Mouse (Mus musculus) lung, embryonic 16.5 days (tissue): ENCODE results near the gene Kpna1. TPM values are rescaled to one million over a fixed set of nuclear protein-coding genes. Genes with fewer than 3 reads are reported as not detected.
"Not testable (repeated sequence)": the region's sequence is repeated elsewhere in the genome, so short reads cannot be mapped to it uniquely, and the experiment has no call there.

Source experiments
- ATAC-seq: fragments of 200-750 bp; cut with Nextera tagmentation; 2 replicates; pipeline ENCODE4 v1.8.0; 2017; ENCODE audit warnings: low read depth, mild to moderate bottlenecking, moderate library complexity
- H3K27ac ChIP-seq: fragments of 300-500 bp; sonication (generic); 2 replicates; pipeline ENCODE4 v1.5.1; 2014; ENCODE audit warnings: mild to moderate bottlenecking, control low read depth, low read length
- H3K27me3 ChIP-seq: fragments of 300-500 bp; sonication (generic); 2 replicates; pipeline ENCODE4 v1.6.1; 2014; ENCODE audit warnings: low read depth, low read length, mixed read lengths; ENCODE audit not compliant: control insufficient read depth, insufficient read depth
- H3K36me3 ChIP-seq: fragments of 300-500 bp; sonication (generic); 2 replicates; pipeline ENCODE4 v1.6.1; 2014; ENCODE audit warnings: low read length; ENCODE audit not compliant: control insufficient read depth, insufficient read depth
- H3K4me1 ChIP-seq: fragments of 300-500 bp; sonication (generic); replicated peaks from 2 replicates; pipeline ENCODE4 v1.6.1; 2014; ENCODE audit warnings: low read length, mixed read lengths; ENCODE audit not compliant: control insufficient read depth, insufficient read depth
- H3K4me2 ChIP-seq: fragments of 300-500 bp; sonication (generic); 2 replicates; pipeline ENCODE4 v1.6.1; 2014; ENCODE audit warnings: low read depth, low read length, control low read depth
- H3K4me3 ChIP-seq: fragments of 300-500 bp; sonication (generic); 2 replicates; pipeline ENCODE4 v1.5.1; 2014; ENCODE audit warnings: mild to moderate bottlenecking, low read length, control low read depth
- H3K9ac ChIP-seq: fragments of 300-500 bp; sonication (generic); 2 replicates; pipeline ENCODE4 v1.6.1; 2014; ENCODE audit warnings: low read length, control low read depth
- H3K9me3 ChIP-seq: fragments of 300-500 bp; sonication (generic); 2 replicates; pipeline ENCODE4 v1.6.1; 2016; ENCODE audit warnings: low read length; ENCODE audit not compliant: control insufficient read depth
- WGBS: fragments of 180-500 bp; shearing (Covaris S2); extraction: QIAGEN DNeasy Blood & Tissue Kit; methylation state at CpG from one replicate; pipeline ENCODE4 v1.1.7; 2014; 5-methylcytosine and 5-hydroxymethylcytosine counted together
- polyA plus RNA-seq: library from polyadenylated mRNA; unstranded; fragments of >200 nt; fragmentation: Nextera tagmentation; extraction: Ambion mirVana; gene quantifications from 2 replicates; pipeline ENCODE4 v1.2.1, GENCODE M21; 2015

The Kpna1 gene
- polyA plus RNA-seq, 1 experiment from 2014 or later, result 34.8 TPM

DNA sequence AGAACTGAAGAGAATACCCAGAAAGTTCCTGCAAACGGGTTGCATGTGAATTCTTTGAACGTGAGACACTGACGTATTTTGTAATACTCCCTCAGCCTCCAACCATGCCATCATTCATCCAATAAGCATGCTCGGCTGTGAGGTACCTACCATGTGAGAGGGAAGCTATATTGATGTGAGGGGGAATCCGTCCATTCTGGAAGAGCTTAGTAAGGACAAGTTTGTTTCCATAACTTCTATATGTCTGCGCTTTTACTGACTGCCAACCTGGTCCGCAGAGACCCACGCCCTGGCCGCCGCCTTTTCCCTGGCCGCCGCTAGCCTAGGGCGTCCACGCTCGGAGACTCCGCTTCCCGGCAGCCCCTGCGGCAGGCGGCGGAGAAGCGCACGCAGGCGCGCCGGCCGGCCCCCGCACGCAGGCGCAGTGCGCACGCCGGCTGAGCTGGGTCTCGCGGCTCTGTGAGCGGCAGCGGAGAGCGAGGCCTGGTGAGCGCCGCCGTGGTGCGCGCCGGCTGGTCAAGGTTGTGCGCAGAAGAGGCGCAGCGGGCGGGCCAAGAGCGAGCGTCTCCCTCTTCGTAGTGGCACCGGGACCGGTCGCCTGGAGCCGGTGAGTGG is 4.5 kb downstream of the Kpna1 start:
- no peaks in the 10 kb centered on the region for H3K36me3 ChIP-seq
- peaks cover 3% of the 10 kb centered on the region; the same call in 1 of the 2 replicates for H3K4me1 ChIP-seq
- peak; percentile 97 for ATAC-seq
- WGBS, result under 1% methylated on average over 38 of the region's 54 CpGs
- H3K4me3 ChIP-seq, result peak overlapping the region; percentile 86
- peak overlapping the region; percentile 92 for H3K9ac ChIP-seq
- H3K27ac ChIP-seq, result peak overlapping the region; percentile 96
- no peaks in the 10 kb centered on the region for H3K27me3 ChIP-seq
- no peaks in the 10 kb centered on the region for H3K9me3 ChIP-seq
- peak overlapping the region; percentile 89 for H3K4me2 ChIP-seq

DNA sequence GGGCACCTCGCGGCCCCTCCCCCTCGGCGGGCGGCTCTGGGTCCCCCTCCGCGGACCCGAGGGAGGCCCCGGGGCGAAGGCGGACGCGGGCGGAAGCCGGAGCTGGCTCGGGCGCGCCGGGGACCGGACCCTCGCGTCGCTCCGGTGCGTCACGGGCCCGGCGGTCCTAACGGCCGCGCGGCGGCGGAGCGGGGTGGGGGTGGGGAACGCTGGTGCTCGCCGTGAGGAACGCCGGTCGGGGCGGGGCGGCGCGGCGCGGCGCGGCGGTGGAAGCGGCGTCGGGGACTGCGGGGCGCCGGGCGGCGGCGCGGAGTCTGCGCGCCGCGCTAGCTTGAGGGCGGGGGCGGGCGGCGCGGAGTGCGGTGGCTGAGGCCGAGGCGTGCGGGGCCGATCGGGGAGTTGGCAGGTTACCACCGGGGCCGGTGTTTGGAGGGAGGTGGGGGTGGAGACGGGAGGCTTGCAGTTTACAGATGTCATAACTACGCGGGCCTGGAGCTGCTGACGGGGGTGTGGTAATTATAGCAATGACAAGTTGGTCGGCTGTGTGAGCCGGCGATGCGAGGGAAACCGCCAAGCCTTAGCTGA is 5.1 kb downstream of the Kpna1 start:
- Histone ChIP-seq H3K4me3 (peak overlapping the region; percentile 86), H3K36me3 (no peaks in the 10 kb centered on the region), H3K9me3 (no peaks in the 10 kb centered on the region), H3K9ac (peak overlapping the region; percentile 92), H3K4me2 (peak overlapping the region; percentile 75), H3K4me1 (peaks cover 3% of the 10 kb centered on the region; the same call in 1 of the 2 replicates), H3K27ac (peak overlapping the region; percentile 96), H3K27me3 (no peaks in the 10 kb centered on the region)
- peak; percentile 74 for ATAC-seq
- 0% methylated on average over 33 of the region's 86 CpGs for WGBS

DNA sequence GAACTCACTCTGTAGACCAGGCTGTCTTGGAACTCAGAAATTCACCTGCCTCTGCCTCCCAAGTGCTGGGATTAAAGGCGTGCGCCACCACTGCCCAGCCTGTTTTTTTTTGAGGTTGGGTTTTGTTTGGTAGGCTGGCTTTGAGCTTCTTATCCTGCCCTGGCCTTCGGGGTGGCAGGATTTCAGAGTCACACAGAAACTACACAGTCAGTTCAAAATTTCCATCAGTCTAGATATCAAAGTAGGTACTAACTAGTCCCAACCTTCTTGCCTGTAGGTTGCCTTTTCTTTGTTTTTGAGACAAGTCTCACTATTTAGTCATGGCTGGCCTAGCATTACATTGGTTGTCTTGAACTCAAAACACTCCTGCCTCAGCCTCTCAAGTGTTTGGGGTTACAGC is 5.9 kb downstream of the Kpna1 start:
- H3K27ac ChIP-seq, result no peak overlapping the region
- no peaks in the 10 kb centered on the region for H3K27me3 ChIP-seq
- H3K4me3 ChIP-seq, result no peak overlapping the region; the same call in 1 of the 2 replicates
- H3K4me1 ChIP-seq, result peaks cover 3% of the 10 kb centered on the region; the same call in 1 of the 2 replicates
- H3K9me3 ChIP-seq, result no peaks in the 10 kb centered on the region
- no peak for ATAC-seq
- no peaks in the 10 kb centered on the region; the same call in 1 of the 2 replicates for H3K36me3 ChIP-seq
- H3K4me2 ChIP-seq, result peak overlapping the region; percentile 75
- no peak overlapping the region for H3K9ac ChIP-seq
- WGBS, result 46% methylated on average over 3 of the region's 3 CpGs

DNA sequence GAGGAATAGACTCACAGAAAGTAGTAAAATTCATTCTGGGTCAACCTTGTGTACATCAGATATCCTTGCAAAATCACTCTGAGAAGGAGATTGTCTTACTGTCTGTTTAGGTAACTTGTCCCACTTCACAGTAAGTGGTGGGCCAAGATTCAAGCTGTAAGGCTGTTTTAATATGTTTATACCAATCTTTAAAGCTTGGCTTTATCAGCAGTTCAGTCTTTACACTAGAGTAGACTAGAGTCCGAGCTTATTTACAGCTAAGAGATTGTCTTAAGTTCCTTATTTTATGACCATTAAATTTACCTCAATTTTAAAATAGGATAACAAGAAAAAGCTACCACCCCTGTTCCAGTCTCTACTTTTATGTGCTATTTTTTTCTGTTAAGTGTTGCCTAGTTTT is 9.4 kb downstream of the Kpna1 start:
- no peak overlapping the region for H3K4me3 ChIP-seq
- no peak overlapping the region for H3K27ac ChIP-seq
- peaks cover 2% of the 10 kb centered on the region; the same call in 1 of the 2 replicates for H3K4me1 ChIP-seq
- no peak overlapping the region for H3K4me2 ChIP-seq
- no peaks in the 10 kb centered on the region for H3K9me3 ChIP-seq
- 56% methylated on average over 1 of the region's 1 CpGs for whole genome bisulfite sequencing
- no peak for ATAC-seq
- no peaks in the 10 kb centered on the region; the same call in 1 of the 2 replicates for H3K36me3 ChIP-seq
- H3K27me3 ChIP-seq, result no peaks in the 10 kb centered on the region
- H3K9ac ChIP-seq, result no peak overlapping the region

DNA sequence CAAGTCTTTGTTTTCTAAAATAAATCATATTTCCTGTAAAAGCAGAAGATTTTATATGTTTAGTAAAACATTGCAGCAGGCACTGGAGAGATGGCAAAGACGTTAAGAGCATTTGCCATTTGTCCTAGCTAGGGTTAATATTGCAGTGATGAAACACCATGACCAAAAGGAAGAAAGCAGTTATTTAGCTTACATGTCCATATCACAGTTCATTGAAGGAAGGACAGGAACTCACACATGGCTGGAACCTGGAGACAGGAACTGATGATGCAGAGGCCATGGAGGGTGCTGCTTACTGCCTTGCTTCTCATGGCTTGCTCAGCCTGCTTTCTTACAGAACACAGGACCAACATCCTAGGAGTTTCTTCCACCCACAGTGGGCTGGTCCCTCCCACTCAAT is 13.8 kb downstream of the Kpna1 start:
- no peak for ATAC-seq
- no peak overlapping the region for H3K9ac ChIP-seq
- no peaks in the 10 kb centered on the region; the same call in 1 of the 2 replicates for H3K36me3 ChIP-seq
- 47% methylated on average over 1 of the region's 1 CpGs for WGBS
- H3K4me1 ChIP-seq, result 0 out of 2 replicates have a peak, but pooled peaks cover 2% of the 10 kb centered on the region
- H3K4me2 ChIP-seq, result no peak overlapping the region
- H3K9me3 ChIP-seq, result no peaks in the 10 kb centered on the region
- no peak overlapping the region for H3K4me3 ChIP-seq
- no peak overlapping the region for H3K27ac ChIP-seq
- H3K27me3 ChIP-seq, result no peaks in the 10 kb centered on the region

DNA sequence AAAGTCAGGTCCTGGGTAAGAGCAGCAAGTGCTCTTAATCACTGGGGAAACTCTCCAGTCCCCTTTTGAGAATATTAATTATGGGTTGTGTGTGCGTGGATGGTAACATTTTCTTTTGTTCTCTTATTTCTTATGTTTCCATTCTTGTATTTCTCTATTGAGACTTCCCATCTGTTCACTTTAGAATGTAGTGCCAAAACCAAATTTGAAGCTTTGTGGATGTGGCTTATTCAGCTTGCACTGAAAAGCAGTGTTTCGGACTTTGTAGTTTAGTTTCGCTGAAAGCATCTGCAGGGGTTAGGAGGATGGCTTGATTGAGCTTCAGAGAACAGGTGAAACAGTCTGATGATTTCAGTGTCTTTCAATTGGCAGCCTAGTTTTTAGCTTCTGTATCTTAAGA is 14.8 kb downstream of the Kpna1 start:
- no peaks in the 10 kb centered on the region for H3K9me3 ChIP-seq
- 0 out of 2 replicates have a peak, but pooled peaks cover 2% of the 10 kb centered on the region for H3K4me1 ChIP-seq
- no peak overlapping the region for H3K27ac ChIP-seq
- H3K9ac ChIP-seq, result no peak overlapping the region
- H3K27me3 ChIP-seq, result no peaks in the 10 kb centered on the region
- H3K36me3 ChIP-seq, result no peaks in the 10 kb centered on the region; the same call in 1 of the 2 replicates
- no peak overlapping the region for H3K4me3 ChIP-seq
- H3K4me2 ChIP-seq, result no peak overlapping the region
- WGBS, result 87% methylated on average over 3 of the region's 3 CpGs
- no peak for ATAC-seq

DNA sequence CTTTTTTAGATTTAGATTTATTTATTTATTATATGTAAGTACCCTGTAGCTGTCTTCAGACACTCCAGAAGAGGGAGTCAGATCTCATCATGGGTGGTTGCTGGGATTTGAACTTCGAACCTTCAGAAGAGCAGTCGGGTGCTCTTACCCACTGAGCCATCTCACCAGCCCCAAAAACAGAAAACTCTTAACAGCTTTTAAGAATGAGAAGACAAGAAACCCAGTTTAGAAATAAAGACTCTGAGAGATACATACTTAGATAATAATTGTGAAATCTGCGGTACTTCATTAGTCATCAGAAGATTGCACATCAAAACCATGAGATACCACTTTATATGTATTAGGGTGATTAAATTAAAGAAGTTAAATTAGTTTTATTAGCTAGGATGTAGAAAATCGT is 20.3 kb downstream of the Kpna1 start:
- not testable (repeated sequence) for H3K36me3 ChIP-seq
- 90% methylated on average over 4 of the region's 4 CpGs for WGBS

DNA sequence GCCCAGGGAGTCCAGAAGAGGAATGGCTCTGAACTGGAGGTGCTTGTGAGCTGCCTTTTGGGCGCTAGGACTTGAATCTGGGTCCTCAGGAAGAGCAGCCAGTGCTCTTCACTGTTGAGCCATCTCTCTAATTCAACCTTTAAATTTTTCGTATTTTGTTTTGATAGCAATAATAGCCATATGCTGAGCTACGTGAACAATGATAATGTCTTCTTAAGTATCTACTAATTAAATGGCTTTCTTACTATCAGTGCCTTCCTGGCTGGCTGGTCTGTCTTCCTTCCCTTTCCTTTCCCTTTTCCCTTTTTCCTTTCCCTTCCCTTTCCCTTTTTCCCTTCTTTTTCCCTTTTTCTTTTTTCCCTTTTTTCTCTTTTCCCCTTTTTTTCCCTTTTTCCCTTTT is 29.8 kb downstream of the Kpna1 start:
- Histone ChIP-seq H3K27ac (no peak overlapping the region), H3K9me3 (no peaks in the 10 kb centered on the region), H3K27me3 (no peaks in the 10 kb centered on the region), H3K36me3 (0 out of 2 replicates have a peak, but pooled peaks cover 2% of the 10 kb centered on the region), H3K4me2 (no peak overlapping the region), H3K9ac (no peak overlapping the region), H3K4me1 (no peaks in the 10 kb centered on the region), H3K4me3 (no peak overlapping the region)
- 91% methylated on average over 3 of the region's 3 CpGs for WGBS
- no peak for ATAC-seq

More for the DNA sequence above, 20.3 kb downstream of the Kpna1 start:
- not testable (repeated sequence) for H3K27ac ChIP-seq, H3K9ac ChIP-seq, H3K4me2 ChIP-seq, H3K4me3 ChIP-seq, H3K9me3 ChIP-seq, H3K4me1 ChIP-seq, H3K27me3 ChIP-seq, ATAC-seq

DNA sequence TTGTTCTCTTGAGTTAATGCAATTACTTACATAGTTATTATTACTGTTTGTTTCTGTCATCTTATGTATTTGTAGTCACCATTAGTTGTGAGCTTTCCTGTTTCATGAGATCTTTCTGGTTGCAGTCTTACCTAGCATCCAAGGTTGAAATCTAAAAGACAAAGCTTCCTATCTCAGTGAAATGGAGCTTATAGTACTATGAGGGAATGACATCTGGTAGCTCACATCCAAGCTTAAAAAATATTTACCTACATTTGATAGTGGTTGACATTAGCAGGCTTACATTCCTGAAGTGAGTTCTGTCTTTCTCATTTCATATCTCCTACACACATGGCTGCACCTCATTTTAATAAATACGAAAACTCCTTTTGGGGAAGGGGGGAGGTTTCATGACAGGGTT is 37.8 kb downstream of the Kpna1 start:
- 100% methylated on average over 1 of the region's 1 CpGs for WGBS

More for the DNA sequence above, 37.8 kb downstream of the Kpna1 start:
- Histone ChIP-seq H3K27ac (no peak overlapping the region), H3K4me1 (no peaks in the 10 kb centered on the region), H3K4me2 (no peak overlapping the region), H3K9ac (no peak overlapping the region), H3K27me3 (no peaks in the 10 kb centered on the region), H3K36me3 (peaks cover 6% of the 10 kb centered on the region; the same call in 1 of the 2 replicates), H3K9me3 (no peaks in the 10 kb centered on the region), H3K4me3 (no peak overlapping the region)
- ATAC-seq, result no peak
